Mouse (Mus musculus) ES-E14 (cell line): ENCODE data around the gene Ptms. TPM values are rescaled to one million over a fixed set of nuclear protein-coding genes. Genes with fewer than 3 reads are reported as not detected.

Experiments used
- DNase-seq: peaks from one replicate; pipeline ENCODE4 v3.0.0-alpha.2; 2013; ENCODE audit warnings: low read depth, low spot score
- H3K27ac ChIP-seq: 2 replicates; pipeline ENCODE4 v1.5.1; 2012; ENCODE audit warnings: low read depth, mild to moderate bottlenecking, low read length, moderate library complexity, mixed read lengths; ENCODE audit not compliant: poor library complexity, insufficient read depth, severe bottlenecking
- H3K36me3 ChIP-seq: 2 replicates; pipeline ENCODE4 v1.6.1; 2012; ENCODE audit warnings: mild to moderate bottlenecking, low read length, moderate library complexity, mixed read lengths; ENCODE audit not compliant: control insufficient read depth, poor library complexity, insufficient read depth, severe bottlenecking
- H3K4me1 ChIP-seq, 2 experiments: fragments of 150-350 bp in 1 of 2; sonication (generic) in 1 of 2; 2 replicates each; pipeline ENCODE4 v1.6.1; 2012; ENCODE audit warnings: low read length in 2 of 2, mild to moderate bottlenecking in 1 of 2, mixed read lengths in 1 of 2; ENCODE audit not compliant: control insufficient read depth in 2 of 2, insufficient read depth in 2 of 2, poor library complexity in 1 of 2
- H3K4me3 ChIP-seq, 2 experiments: fragments of 150-350 bp in 1 of 2; sonication (generic) in 1 of 2; 2 replicates each; pipeline ENCODE4 v1.5.1; 2012; ENCODE audit warnings: low read length in 2 of 2, low read depth in 1 of 2, mild to moderate bottlenecking in 1 of 2, mixed read lengths in 1 of 2; ENCODE audit not compliant: insufficient read depth in 1 of 2, poor library complexity in 1 of 2, severe bottlenecking in 1 of 2
- H3K9ac ChIP-seq: 2 replicates; pipeline ENCODE4 v1.6.1; 2012; ENCODE audit warnings: low read depth, mild to moderate bottlenecking, low read length, mixed read lengths; ENCODE audit not compliant: poor library complexity, insufficient read depth, severe bottlenecking
- H3K9me3 ChIP-seq: fragments of 150-350 bp; sonication (generic); 2 replicates; pipeline ENCODE4 v1.6.1; 2012; ENCODE audit warnings: low read depth, mild to moderate bottlenecking, low read length; ENCODE audit not compliant: control insufficient read depth, insufficient read depth
- CHD2 ChIP-seq: IDR thresholded peaks from 2 replicates; pipeline ENCODE4 v1.6.1; 2014; ENCODE audit warnings: mild to moderate bottlenecking, low read depth, low read length, inconsistent platforms
- HCFC1 ChIP-seq: IDR thresholded peaks from 2 replicates; pipeline ENCODE4 v1.6.1; 2012; ENCODE audit warnings: low read length, inconsistent platforms, borderline replicate concordance; ENCODE audit not compliant: insufficient read depth
- MAFK ChIP-seq: IDR thresholded peaks from 2 replicates; pipeline ENCODE4 v1.6.1; 2014; ENCODE audit warnings: mild to moderate bottlenecking, low read depth, low read length, inconsistent platforms; ENCODE audit not compliant: insufficient read depth
- ZC3H11A ChIP-seq: IDR thresholded peaks from 2 replicates; pipeline ENCODE4 v1.6.1; 2012; ENCODE audit warnings: low read depth, mild to moderate bottlenecking, inconsistent platforms, low read length, borderline replicate concordance
- ZNF384 ChIP-seq: IDR thresholded peaks from 2 replicates; pipeline ENCODE4 v1.6.1; 2012; ENCODE audit warnings: low read depth, low read length, inconsistent platforms
- in situ Hi-C, 2 experiments: fragments of 600-800 bp; cut with MboI; formaldehyde crosslinking; loops; one replicate each; pipeline ENCODE4 v1.15.1; 2025; ENCODE audit warnings: low sequenced_read_pairs in 2 of 2, inconsistent platforms in 1 of 2; ENCODE audit not compliant: unreplicated experiment in 2 of 2
- total RNA-seq: library from RNA; depleted of rRNA; stranded (reverse); fragments of 300-350 nt; gene quantifications from 2 replicates; pipeline ENCODE4 v1.2.3, GENCODE M21; 2012; rRNA removed

Gene Ptms
- total RNA-seq, 1 experiment = 66.7 TPM

DNA sequence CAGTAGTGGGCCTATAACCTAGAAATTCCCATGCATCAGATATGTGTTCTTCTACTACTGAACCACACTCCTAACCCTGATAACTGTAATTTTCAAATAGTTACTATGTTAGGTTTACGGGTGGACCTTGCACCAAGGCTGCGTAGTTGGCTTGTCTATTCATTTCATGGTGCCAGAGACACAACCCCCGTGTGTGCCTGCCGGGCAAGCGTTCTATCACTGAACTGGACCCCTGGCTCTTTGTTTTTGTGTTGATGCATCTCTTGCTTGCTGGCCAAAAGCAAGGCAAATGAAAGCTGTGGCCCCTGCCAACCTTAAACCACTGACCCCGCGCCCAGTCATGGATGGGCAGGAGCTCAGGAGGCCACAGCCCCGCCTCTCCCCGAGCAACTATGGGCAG is 38.1 kb downstream of the Ptms start:
- H3K9me3 ChIP-seq = no peaks in the 10 kb centered on the region
- no peaks in the 10 kb centered on the region; a peak in 1 of 4 replicates for H3K4me1 ChIP-seq
- no peak for TF ChIP-seq CHD2
- TF ChIP-seq ZC3H11A = no peak
- TF ChIP-seq HCFC1 = no peak
- TF ChIP-seq ZNF384 = no peak
- TF ChIP-seq MAFK = no peak
- in situ Hi-C loops = no loop called here
- H3K36me3 ChIP-seq = no peaks in the 10 kb centered on the region
- DNase-seq = no peak
- H3K27ac ChIP-seq = no peak overlapping the region
- H3K4me3 ChIP-seq = no peak overlapping the region
- no peak overlapping the region for H3K9ac ChIP-seq

DNA sequence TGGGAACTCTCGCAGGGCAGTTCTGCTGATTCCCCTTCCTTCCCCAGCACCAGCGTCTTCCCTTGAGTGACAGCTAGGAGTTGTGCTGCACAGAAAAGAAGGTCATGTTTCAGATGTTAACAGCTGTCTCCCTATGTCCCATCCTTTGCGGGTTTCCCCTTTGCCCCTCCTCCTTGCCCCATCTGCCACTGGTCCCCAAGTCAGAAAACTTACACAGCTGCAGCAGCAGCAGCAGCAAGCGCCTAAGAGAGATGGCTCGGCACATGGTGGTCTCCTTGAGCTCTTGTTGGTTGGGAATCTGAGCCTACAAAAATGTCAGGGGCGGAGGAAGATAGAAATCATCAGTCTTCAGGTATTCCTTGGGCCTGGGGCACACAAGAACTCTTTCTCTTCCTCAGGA is 40.5 kb downstream of the Ptms start:
- in situ Hi-C loops = no loop called here
- no peak overlapping the region for H3K4me3 ChIP-seq
- no peaks in the 10 kb centered on the region for H3K9me3 ChIP-seq
- DNase-seq = no peak
- peaks cover 0 to 2% of the 10 kb centered on the region in 2 experiments; a peak in 1 of 4 replicates for H3K4me1 ChIP-seq
- no peak overlapping the region for H3K9ac ChIP-seq
- no peaks in the 10 kb centered on the region for H3K36me3 ChIP-seq
- H3K27ac ChIP-seq = no peak overlapping the region
- TF ChIP-seq ZC3H11A (no peak), CHD2 (no peak)

DNA sequence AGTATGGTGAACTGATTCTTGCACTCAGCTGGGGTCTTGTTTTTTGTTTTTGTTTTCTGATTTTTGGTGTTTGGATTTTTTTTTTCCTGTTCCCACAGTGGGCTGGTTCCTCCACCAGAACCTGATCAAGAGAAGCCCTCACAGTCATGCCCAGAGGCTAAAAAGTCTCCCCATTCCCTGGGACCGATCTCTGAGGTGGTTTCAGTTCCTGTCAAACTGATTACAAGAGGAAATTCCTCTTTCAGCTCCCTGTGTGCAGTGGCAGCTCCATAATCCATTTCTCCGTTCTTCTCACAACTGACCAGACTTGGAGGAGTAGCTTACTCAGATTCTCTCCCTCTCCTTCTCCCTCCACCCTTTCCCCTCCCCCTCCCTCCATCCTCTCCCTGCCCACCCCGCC is 45.6 kb downstream of the Ptms start:
- Histone ChIP-seq H3K4me3 (no peak overlapping the region), H3K4me1 (peaks cover 0 to 2% of the 10 kb centered on the region in 2 experiments; a peak in 1 of 4 replicates), H3K36me3 (no peaks in the 10 kb centered on the region), H3K9ac (no peak overlapping the region), H3K27ac (no peak overlapping the region), H3K9me3 (no peaks in the 10 kb centered on the region)
- no peak for DNase-seq
- no peak for TF ChIP-seq ZC3H11A
- TF ChIP-seq HCFC1 = no peak
- TF ChIP-seq MAFK = no peak
- no peak for TF ChIP-seq CHD2
- no peak for TF ChIP-seq ZNF384
- in situ Hi-C loops = no loop called here

DNA sequence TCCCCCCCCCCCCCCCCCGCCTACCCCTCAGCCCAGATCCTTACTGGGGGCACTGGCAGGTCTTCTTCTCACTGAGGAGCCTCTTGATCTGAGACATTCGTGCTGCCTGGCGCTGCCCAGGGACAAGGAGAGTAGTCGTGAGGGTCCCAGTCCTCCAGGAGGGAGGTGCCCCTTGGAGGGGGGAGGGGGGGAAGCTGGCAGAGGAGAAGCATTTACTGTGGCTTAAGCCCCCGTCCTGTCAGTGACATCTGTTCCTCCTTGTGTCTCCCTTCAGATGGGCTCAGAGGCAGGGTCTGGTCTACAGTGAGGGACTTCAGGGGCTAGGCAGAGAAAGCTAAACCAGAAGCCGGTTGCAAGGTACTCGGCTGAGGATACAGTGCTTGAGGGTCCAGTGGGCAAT is 53.3 kb downstream of the Ptms start:
- Histone ChIP-seq H3K27ac (no peak overlapping the region), H3K9ac (no peak overlapping the region), H3K4me3 (no peak overlapping the region), H3K4me1 (peaks cover 2 to 16% of the 10 kb centered on the region in 2 experiments; a peak in 2 of 4 replicates), H3K36me3 (no peaks in the 10 kb centered on the region), H3K9me3 (no peaks in the 10 kb centered on the region)
- no peak for DNase-seq
- no peak for TF ChIP-seq MAFK
- TF ChIP-seq ZC3H11A = no peak
- TF ChIP-seq ZNF384 = no peak
- TF ChIP-seq HCFC1 = no peak
- TF ChIP-seq CHD2 = no peak
- in situ Hi-C loops = no loop called here

DNA sequence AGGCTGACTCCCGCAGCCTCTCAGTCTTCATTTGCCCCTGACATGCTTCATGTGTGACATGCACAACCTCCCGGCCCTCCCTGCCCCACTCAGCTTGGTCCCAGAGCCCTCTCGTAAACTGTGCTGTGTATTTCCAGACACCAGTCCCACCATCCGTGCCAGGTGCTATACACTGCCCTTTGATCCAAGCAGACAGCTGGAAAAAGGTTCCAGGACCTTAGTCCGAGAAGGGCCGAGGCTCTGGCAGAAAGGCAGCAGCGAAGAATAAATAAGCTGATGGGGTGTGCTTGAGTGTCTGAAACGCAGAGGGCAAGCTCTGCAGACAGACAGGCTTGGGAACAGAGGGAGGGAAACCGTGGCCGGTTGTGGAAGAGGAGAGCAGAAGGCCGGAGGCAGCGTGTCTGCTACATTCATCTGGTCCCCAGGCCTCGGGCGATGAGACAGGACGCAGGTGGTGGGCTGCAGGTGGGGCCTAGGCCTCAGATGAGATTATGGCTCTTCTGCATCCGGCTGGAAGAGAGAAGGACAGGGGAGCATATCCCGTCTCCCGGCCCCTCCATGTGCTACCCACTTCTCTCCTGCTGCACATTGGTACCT is 54.0 kb downstream of the Ptms start:
- in situ Hi-C loops = no loop called here
- no peak for TF ChIP-seq CHD2
- TF ChIP-seq HCFC1 = no peak
- TF ChIP-seq ZNF384 = no peak
- TF ChIP-seq MAFK = no peak
- TF ChIP-seq ZC3H11A = no peak
- Histone ChIP-seq H3K9ac (no peak overlapping the region), H3K9me3 (no peaks in the 10 kb centered on the region), H3K4me1 (peaks cover 2 to 22% of the 10 kb centered on the region in 2 experiments; a peak in 2 of 4 replicates), H3K27ac (no peak overlapping the region), H3K36me3 (no peaks in the 10 kb centered on the region; the same call in 1 of the 2 replicates), H3K4me3 (no peak overlapping the region)
- DNase-seq = no peak

Other genes with a start within 250 kb of the Ptms start
- 292 and 344 TPM in 2 replicates for gene Emg1, start 207.9 kb downstream of the Ptms start, total RNA-seq
- 530 and 581 TPM in 2 replicates for gene Phb2, start 207.8 kb downstream of the Ptms start, total RNA-seq
- gene Ptpn6, start 181.4 kb downstream of the Ptms start, total RNA-seq = 15.1 and 16.5 TPM in 2 replicates
- 108 and 128 TPM in 2 replicates for gene Grcc10, start 178.7 kb downstream of the Ptms start, total RNA-seq
- 0.13 TPM in 1 of 2 replicates, not detected in the other for gene Gm45234, start 164.1 kb downstream of the Ptms start, total RNA-seq
- gene Atn1, start 163.6 kb downstream of the Ptms start, total RNA-seq = 4.7 and 8.9 TPM in 2 replicates
- 10.1 and 17.9 TPM in 2 replicates for gene Eno2, start 150.4 kb downstream of the Ptms start, total RNA-seq
- gene Lrrc23, start 140.4 kb downstream of the Ptms start, total RNA-seq = 0.37 TPM in 1 of 2 replicates, not detected in the other
- gene Spsb2, start 111.4 kb downstream of the Ptms start, total RNA-seq = 6.3 and 10.1 TPM in 2 replicates
- gene Tpi1, start 105.8 kb downstream of the Ptms start, total RNA-seq = 306 and 404 TPM in 2 replicates
- gene Usp5, start 90.6 kb downstream of the Ptms start, total RNA-seq = 149 and 150 TPM in 2 replicates
- gene Cdca3, start 90.6 kb downstream of the Ptms start, total RNA-seq = 128 and 137 TPM in 2 replicates
- 0.32 TPM in 1 of 2 replicates, not detected in the other for gene Gnb3, start 79.8 kb downstream of the Ptms start, total RNA-seq
- 10.1 and 15.6 TPM in 2 replicates for gene P3h3, start 62.4 kb downstream of the Ptms start, total RNA-seq
- gene Gpr162, start 56.1 kb downstream of the Ptms start, total RNA-seq = 1.7 and 3.1 TPM in 2 replicates
- 0.37 and 0.49 TPM in 2 replicates for gene Cd4, start 31.9 kb downstream of the Ptms start, total RNA-seq
- gene Lag3, start 8.4 kb downstream of the Ptms start, total RNA-seq = 1.0 and 1.2 TPM in 2 replicates
- gene Mlf2, start 11.3 kb upstream of the Ptms start, total RNA-seq = 179 and 196 TPM in 2 replicates
- 138 and 141 TPM in 2 replicates for gene Cops7a, start 45.4 kb upstream of the Ptms start, total RNA-seq
- gene Pianp, start 76.6 kb upstream of the Ptms start, total RNA-seq = 2.9 and 6.1 TPM in 2 replicates
- 25.1 and 25.6 TPM in 2 replicates for gene Zfp384, start 89.0 kb upstream of the Ptms start, total RNA-seq
- 32.4 and 50.2 TPM in 2 replicates for gene Ing4, start 119.7 kb upstream of the Ptms start, total RNA-seq
- gene Acrbp, start 129.6 kb upstream of the Ptms start, total RNA-seq = 9.6 and 31.2 TPM in 2 replicates
- gene Lpar5, start 147.8 kb upstream of the Ptms start, total RNA-seq = 5.0 and 9.3 TPM in 2 replicates
- gene Chd4, start 175.9 kb upstream of the Ptms start, total RNA-seq = 344 and 351 TPM in 2 replicates
- 159 and 174 TPM in 2 replicates for gene Nop2, start 211.8 kb upstream of the Ptms start, total RNA-seq
- gene Iffo1, start 225.1 kb upstream of the Ptms start, total RNA-seq = 15.1 and 16.5 TPM in 2 replicates
- gene Gapdh, start 246.4 kb upstream of the Ptms start, total RNA-seq = 2,407 and 2,462 TPM in 2 replicates